Mouse (Mus musculus) E14TG2a.4 (cell line): Measurements from ENCODE around the gene Ascl3.

Source experiments
- CTCF ChIP-seq: conservative IDR thresholded peaks from 2 replicates; pipeline ENCODE4 v1.5.1; 2014; ENCODE audit warnings: low read length
- POU5F1 ChIP-seq: IDR thresholded peaks from 2 replicates; pipeline ENCODE4 v1.6.1; 2014; ENCODE audit warnings: low read length, borderline replicate concordance

GRCm38 (mm10) chr7:109694576-109695338, 36.8 kb downstream of the Ascl3 start:
- TF ChIP-seq CTCF: no peak
- no peak; the same call in 1 of the 2 replicates for TF ChIP-seq POU5F1
